Mouse (Mus musculus) ES-E14 (cell line): ENCODE measurements around the gene Ppcs.

Source experiments
- CHD2 ChIP-seq: IDR thresholded peaks from 2 replicates; pipeline ENCODE4 v1.6.1; 2014; ENCODE audit warnings: mild to moderate bottlenecking, low read depth, low read length, inconsistent platforms
- HCFC1 ChIP-seq: IDR thresholded peaks from 2 replicates; pipeline ENCODE4 v1.6.1; 2012; ENCODE audit warnings: low read length, inconsistent platforms, borderline replicate concordance; ENCODE audit not compliant: insufficient read depth
- MAFK ChIP-seq: IDR thresholded peaks from 2 replicates; pipeline ENCODE4 v1.6.1; 2014; ENCODE audit warnings: mild to moderate bottlenecking, low read depth, low read length, inconsistent platforms; ENCODE audit not compliant: insufficient read depth
- ZC3H11A ChIP-seq: IDR thresholded peaks from 2 replicates; pipeline ENCODE4 v1.6.1; 2012; ENCODE audit warnings: low read depth, mild to moderate bottlenecking, inconsistent platforms, low read length, borderline replicate concordance
- ZNF384 ChIP-seq: IDR thresholded peaks from 2 replicates; pipeline ENCODE4 v1.6.1; 2012; ENCODE audit warnings: low read depth, low read length, inconsistent platforms

DNA sequence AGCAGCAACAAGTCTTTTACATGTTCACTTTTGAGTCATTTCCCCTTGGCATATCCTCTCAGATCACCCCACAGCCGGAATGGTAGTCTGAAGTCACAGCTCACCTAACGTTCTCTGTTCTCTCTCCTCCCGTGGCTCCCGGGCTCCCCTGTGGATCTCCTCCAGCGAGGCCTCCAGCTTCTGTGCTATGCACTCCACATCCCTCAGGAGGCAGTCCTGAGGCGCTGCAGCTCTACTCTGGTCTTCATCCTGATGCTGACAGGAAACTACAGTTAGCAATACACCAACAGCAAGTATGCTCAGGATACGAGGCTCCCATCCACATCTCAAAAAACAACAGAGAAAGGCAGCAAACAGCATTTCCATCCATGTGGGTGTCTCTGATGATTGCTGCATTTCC, 21.3 kb downstream of the Ppcs start:
- TF ChIP-seq MAFK (no peak), CHD2 (no peak), HCFC1 (no peak), ZC3H11A (no peak), ZNF384 (no peak)
